Mouse (Mus musculus) frontal cortex, postnatal 10 days (tissue): ENCODE measurements around the gene Tmem91.

Experiments used
- DNase-seq, 2 experiments: peaks; one replicate each; pipeline ENCODE4 v3.0.0; 2022; ENCODE audit warnings: low spot score in 2 of 2, mixed read lengths in 1 of 2

The Tmem91 gene

GRCm38 (mm10) chr7:25699851-25700250, 24.9 kb upstream of the Tmem91 start:
- DNase-seq, result no peak

DNA sequence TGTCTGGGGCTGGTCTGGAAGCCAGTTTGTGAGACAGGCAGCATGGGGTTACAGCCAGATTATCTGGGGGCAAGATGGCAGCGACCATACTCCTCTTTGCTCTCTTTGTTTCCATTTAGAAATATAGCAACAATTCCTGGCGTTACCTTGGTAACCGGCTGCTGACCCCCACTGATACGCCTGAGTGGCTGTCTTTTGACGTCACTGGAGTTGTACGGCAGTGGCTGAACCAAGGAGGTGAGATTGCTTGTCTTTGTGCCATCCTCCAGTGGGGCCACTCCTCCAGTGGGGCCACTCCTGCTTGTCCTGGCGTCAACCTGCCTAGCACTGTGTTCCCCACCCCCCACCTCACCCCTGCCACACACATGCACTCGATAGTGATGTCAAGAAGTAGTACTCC, 19.1 kb upstream of the Tmem91 start:
- DNase-seq, result no peak

DNA sequence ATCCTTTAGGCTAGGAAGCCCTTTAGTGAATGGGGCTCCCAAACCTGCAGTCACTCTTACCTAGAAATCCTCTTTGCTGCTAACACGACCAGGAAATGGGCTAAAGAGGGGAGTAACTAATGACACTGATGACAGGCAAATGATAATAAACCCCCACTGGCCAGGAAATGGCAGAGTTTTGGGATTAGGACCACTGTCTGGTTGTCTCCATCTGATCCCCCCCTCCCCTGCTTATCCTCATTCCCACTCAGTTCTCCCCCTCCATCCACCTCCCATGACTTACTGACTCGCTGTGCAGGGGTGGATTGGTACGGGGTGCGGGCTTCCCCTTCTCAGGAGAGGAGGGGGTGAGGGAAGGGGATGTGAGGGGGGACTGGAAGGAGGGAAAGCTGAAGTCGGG, 15.1 kb upstream of the Tmem91 start:
- no peak for DNase-seq

DNA sequence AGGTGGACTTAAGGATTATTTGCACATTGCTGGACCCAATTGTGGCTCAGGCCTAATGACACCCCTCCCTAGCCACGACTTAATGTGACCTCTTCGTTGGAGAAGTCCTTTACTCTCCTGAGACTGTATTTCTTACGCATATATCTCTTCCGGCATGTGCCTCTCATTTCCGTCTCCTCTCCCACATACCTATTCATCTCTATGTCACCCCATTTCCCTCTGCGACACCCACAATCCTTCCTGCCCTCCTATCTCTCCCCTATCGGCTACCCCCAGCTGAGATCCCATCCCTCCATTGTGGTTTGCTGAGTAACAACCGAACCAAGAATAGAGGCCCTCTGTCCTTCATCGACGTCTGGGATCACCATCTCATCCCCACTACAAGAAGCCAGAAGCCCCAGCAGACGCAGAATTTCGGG, 14.6 kb upstream of the Tmem91 start:
- DNase-seq, result no peak

- no peak for DNase-seq
These were observed 14.0 kb upstream of the Tmem91 start for GRCm38 (mm10) chr7:25688810-25689586.

GRCm38 (mm10) chr7:25687811-25688401, 12.9 kb upstream of the Tmem91 start:
- DNase-seq, result no peak

- no peak for DNase-seq
These were observed 11.9 kb upstream of the Tmem91 start, which contains the start of gene Tgfb1 for GRCm38 (mm10) chr7:25686680-25687531. Tgfb1 (plus strand) TSS chr7:25687002.

GRCm38 (mm10) chr7:25685926-25686470, 11.0 kb upstream of the Tmem91 start:
- DNase-seq, result no peak

DNA sequence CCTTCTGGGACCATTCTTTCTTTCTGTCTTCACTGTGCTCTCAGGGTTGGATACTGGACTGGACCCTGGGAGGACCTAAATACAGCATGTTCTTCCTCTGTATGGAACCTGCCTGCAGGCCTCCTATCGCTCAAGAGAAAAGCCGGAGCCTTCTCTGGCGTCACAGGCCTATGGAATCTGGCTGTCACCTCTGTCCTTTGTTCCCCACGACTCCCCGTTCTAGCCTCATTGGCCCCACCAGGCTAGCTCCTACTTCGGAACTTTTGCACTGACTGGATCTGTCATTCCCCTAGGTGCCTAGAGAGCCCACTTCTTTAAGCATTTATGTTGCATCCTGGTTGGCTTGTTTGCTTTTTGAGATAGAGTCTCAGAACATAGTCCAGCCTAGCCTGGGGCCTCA, 9.7 kb upstream of the Tmem91 start:
- DNase-seq, result no peak

DNA sequence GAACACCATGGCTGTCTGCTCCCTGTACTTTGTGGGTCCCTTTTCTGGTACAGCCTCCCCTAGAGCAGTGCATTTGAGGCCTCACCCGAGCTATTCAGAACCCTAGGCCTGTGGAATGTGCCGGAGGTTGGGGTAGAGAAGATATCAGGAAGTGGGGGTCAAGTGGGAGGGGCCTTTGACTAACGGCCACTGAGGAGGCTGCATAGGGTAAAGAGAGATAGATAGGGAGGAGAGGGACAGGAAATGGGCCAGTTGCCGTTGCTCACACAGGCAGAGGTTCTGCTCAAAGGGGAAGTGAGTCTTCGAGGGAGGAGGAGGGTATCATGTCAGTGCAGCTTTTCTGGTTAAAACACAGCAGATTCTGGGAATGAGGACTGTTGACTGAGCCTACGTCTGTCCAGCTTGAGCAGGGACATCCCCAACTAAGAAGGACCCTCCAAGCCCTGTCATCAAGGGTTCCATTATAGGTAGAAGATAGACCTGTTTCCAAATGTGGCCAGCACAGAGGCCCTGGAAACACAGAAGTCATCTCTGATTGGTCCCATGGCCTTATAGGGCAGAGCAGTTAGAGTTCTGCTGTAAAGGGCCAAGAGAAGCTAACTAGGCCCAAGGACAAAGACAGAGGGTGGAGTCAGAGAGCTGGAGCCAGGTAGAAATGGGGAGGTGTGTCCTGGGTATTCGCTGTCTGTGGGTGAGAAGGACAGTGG, 8.7 kb upstream of the Tmem91 start:
- DNase-seq, result no peak

DNA sequence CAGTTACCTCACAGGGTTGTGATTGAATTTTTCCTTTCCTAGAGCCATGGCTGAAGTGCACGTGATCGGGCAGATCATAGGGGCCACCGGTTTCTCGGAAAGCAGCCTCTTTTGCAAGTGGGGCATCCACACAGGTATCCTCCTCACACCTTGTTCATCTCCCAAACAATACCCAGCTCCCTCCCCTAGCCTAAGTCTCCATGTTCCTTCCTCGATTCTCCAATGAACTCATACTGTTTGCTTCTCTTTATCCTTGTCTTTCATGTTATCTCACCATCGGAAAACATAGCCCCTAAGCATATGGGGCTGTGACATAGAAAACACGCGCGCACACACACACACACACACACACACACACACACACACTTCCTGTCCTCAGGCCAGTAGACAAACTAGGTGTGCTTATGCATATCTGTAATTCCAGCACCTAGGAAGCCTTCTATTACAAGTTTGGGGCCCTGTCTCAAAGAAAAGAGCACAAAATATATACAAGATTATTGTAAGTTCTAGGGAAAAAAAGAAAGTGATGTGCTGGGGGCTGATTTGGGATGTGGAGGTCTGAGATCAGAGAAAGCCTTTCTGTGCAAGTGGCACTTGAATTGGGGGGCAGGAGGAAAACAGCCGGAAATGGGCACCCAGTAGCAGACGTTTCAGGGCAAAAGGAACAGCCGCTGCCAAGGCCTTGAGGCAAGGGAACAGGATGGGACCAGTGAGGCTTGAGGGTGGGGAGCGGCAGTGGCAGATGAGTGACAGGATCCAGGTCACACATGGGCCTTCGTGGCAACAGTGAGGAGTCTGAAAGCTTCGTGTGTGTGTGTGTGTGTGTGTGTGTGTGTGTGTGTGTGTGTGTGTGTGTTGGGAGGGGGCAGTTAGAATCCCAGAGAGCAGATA, 6.6 kb upstream of the Tmem91 start:
- DNase-seq, result no peak

DNA sequence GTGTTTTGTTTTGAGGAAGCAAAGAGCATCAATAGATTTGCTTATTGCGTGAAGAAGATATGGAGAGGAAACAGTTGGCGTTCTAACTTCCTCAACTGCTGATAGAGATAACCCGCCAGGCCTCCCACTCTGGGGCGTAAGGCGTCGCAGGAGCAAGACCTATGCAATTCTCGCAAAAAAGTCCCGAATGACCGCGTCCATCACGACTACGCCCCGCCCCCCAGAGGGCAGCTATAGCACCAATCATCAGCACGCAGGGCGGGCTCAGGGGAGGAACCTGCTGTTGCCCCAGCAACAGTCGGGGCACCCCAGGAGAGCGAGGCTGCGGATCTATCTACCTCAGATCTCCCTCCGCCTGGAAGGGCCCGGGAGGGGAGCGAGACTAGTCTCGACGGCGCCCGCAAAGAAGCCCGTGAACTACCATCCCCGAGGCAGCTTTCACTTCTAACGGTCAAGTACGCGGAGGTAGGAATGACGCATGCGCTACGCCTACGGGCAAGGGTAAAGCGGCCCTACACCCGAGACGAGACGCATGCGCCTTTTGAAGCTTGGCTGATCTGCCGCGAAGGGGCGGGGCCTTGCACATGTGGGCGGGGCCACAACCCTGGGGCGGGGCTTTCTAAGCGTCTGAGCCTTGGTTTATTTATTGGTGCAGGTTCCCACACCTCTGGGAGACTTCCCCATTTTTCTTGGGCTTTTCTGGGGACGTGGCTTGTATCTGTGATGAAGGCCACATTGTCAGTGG, 5.7 kb upstream of the Tmem91 start, which contains the start of gene B9d2:
Gene B9d2 (plus strand): TSS at position 267 of the 745 bp plus-strand sequence.
- DNase-seq, result peak; percentile 91 to 93

- no peak for DNase-seq
These were observed 5.0 kb upstream of the Tmem91 start for GRCm38 (mm10) chr7:25679971-25680370.

- no peak for DNase-seq
These were observed 2.0 kb upstream of the Tmem91 start for GRCm38 (mm10) chr7:25677013-25677412.

- DNase-seq, result peak; percentile 87 to 90
These were observed 1.3 kb upstream of the Tmem91 start for GRCm38 (mm10) chr7:25676085-25676781.

- DNase-seq, result no peak
These were observed 439 bp upstream of the Tmem91 start for GRCm38 (mm10) chr7:25675405-25675804.

DNA sequence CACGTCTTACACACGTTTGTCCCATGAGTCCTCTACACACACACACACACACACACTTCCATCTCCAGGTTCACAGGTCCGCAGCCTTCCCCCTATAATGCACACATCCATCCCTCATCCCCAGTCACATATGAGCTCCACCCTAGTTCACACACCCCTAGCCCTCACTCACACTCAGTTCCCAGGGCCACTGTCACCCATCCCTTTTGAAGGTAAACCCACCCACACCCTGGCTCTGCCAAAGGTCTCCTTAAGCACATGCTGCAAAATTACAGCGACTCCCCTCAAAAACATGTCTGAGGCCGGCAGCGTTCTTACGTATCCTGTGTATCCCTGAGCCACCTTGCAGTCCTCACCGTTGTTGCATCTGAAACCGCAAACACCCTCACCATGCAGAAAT, 669 bp downstream of the Tmem91 start:
- DNase-seq, result no peak

GRCm38 (mm10) chr7:25672442-25672841, 2.5 kb downstream of the Tmem91 start:
- DNase-seq, result no peak

DNA sequence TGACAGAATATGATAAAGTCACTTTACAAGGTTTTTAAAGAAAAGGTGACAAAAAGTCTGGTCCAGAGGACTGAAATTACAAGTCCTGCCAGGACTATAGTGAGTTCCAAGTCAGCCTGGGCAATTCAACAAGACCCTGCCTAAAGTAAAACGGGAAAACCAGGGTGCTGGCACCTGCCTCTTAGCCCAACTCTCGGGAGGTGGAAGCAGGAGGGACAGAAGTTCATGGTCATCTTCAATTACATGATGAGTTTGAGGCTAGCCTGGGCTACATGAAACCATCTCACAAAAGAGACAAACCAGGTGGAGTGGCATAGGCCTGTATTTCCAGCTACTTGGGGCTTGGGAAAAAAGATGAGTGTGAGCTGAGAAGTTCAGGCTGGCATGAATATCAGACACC, 3.3 kb downstream of the Tmem91 start:
- DNase-seq, result no peak
